Mouse (Mus musculus) kidney, postnatal 0 days (tissue): Measurements from ENCODE around the gene Cdcp2. TPM values are rescaled to one million over a fixed set of nuclear protein-coding genes. Genes with fewer than 3 reads are reported as not detected.

Experiments used
- ATAC-seq: fragments of 200-750 bp; cut with Nextera tagmentation; replicated peaks from 2 replicates; pipeline ENCODE4 v1.8.0; 2017; ENCODE audit warnings: low read depth, moderate number of reproducible peaks, moderate TSS enrichment, moderate library complexity; ENCODE audit not compliant: low FRiP score
- DNase-seq: peaks from one replicate; pipeline ENCODE4 v3.0.0-alpha.2; 2016; ENCODE audit warnings: low spot score
- H3K27ac ChIP-seq: fragments of 300-500 bp; sonication (generic); 2 replicates; pipeline ENCODE4 v1.5.1; 2014; ENCODE audit warnings: mild to moderate bottlenecking
- H3K27me3 ChIP-seq: fragments of 300-500 bp; sonication (generic); 2 replicates; pipeline ENCODE4 v1.6.1; 2014; ENCODE audit warnings: low read length, mixed read lengths; ENCODE audit not compliant: insufficient read depth
- H3K36me3 ChIP-seq: fragments of 300-500 bp; sonication (generic); 2 replicates; pipeline ENCODE4 v1.6.1; 2014; ENCODE audit warnings: low read length, mixed read lengths; ENCODE audit not compliant: insufficient read depth
- H3K4me1 ChIP-seq: fragments of 300-500 bp; sonication (generic); replicated peaks from 2 replicates; pipeline ENCODE4 v1.6.1; 2014; ENCODE audit warnings: antibody characterized with exemption, low read length, mixed read lengths; ENCODE audit not compliant: insufficient read depth
- H3K4me2 ChIP-seq: fragments of 300-500 bp; sonication (generic); 2 replicates; pipeline ENCODE4 v1.6.1; 2014; ENCODE audit warnings: mild to moderate bottlenecking, low read length, moderate library complexity, mixed read lengths
- H3K4me3 ChIP-seq: fragments of 300-500 bp; sonication (generic); replicated peaks from 2 replicates; pipeline ENCODE4 v1.5.1; 2014; ENCODE audit warnings: low read depth, low read length
- H3K9ac ChIP-seq: fragments of 300-500 bp; sonication (generic); 2 replicates; pipeline ENCODE4 v1.6.1; 2014; ENCODE audit warnings: low read depth, low read length
- H3K9me3 ChIP-seq: fragments of 300-500 bp; sonication (generic); replicated peaks from 2 replicates; pipeline ENCODE4 v1.6.1; 2016; ENCODE audit warnings: low read length, inconsistent platforms, mixed read lengths
- CTCF ChIP-seq: IDR thresholded peaks from 2 replicates; pipeline ENCODE4 v1.5.1; 2016; ENCODE audit warnings: antibody characterized with exemption, low read depth, mild to moderate bottlenecking, moderate library complexity
- WGBS: fragments of 180-500 bp; shearing (Covaris S2); extraction: QIAGEN DNeasy Blood & Tissue Kit; methylation state at CpG from one replicate; pipeline ENCODE4 v1.1.7; 2014; 5-methylcytosine and 5-hydroxymethylcytosine counted together
- polyA plus RNA-seq: library from polyadenylated mRNA; unstranded; fragments of >200 nt; fragmentation: Nextera tagmentation; extraction: Ambion mirVana; gene quantifications from 2 replicates; pipeline ENCODE4 v1.2.1, GENCODE M21; 2015

The Cdcp2 gene
- 0.09 and 0.10 TPM in 2 replicates for polyA plus RNA-seq

GRCm38 (mm10) chr4:107096841-107097373, at the start of gene Cdcp2:
Gene Cdcp2, plus strand, starts transcription at chr4:107096891.
- no peak within 1 kb of the TSS for H3K4me3 ChIP-seq
- H3K9me3 ChIP-seq: no peaks in the 10 kb centered on the region
- no peak for DNase-seq
- no peak within 1 kb of the TSS for H3K9ac ChIP-seq
- H3K27me3 ChIP-seq: no peaks in the 10 kb centered on the region
- H3K27ac ChIP-seq: no peak within 1 kb of the TSS
- ATAC-seq: no peak
- H3K36me3 ChIP-seq: no peaks in the 10 kb centered on the region
- WGBS: 74% methylated on average over 16 of the region's 16 CpGs
- TF ChIP-seq CTCF: no peak
- no peaks in the 10 kb centered on the region for H3K4me1 ChIP-seq
- no peak within 1 kb of the TSS for H3K4me2 ChIP-seq

- no peaks in the 10 kb centered on the region for H3K4me1 ChIP-seq
- no peak overlapping the region for H3K4me2 ChIP-seq
- no peaks in the 10 kb centered on the region for H3K27me3 ChIP-seq
- ATAC-seq (no peak), DNase-seq (no peak)
- H3K9me3 ChIP-seq: no peaks in the 10 kb centered on the region
- no peak overlapping the region for H3K4me3 ChIP-seq
- peaks cover 39% of the 10 kb centered on the region for H3K36me3 ChIP-seq
- no peak for TF ChIP-seq CTCF
- H3K27ac ChIP-seq: no peak overlapping the region
- H3K9ac ChIP-seq: no peak overlapping the region
- 77% methylated on average over 5 of the region's 5 CpGs for WGBS
Measured at GRCm38 (mm10) chr4:107047806-107048205, 48.9 kb upstream of the Cdcp2 start.

- H3K27me3 ChIP-seq: no peaks in the 10 kb centered on the region
- no peak for TF ChIP-seq CTCF
- DNase-seq (no peak), ATAC-seq (no peak)
- no peak overlapping the region for H3K4me3 ChIP-seq
- no peak overlapping the region for H3K9ac ChIP-seq
- WGBS: 91% methylated on average over 11 of the region's 11 CpGs
- peaks cover 35% of the 10 kb centered on the region for H3K36me3 ChIP-seq
- no peak overlapping the region for H3K27ac ChIP-seq
- no peak overlapping the region for H3K4me2 ChIP-seq
- no peaks in the 10 kb centered on the region for H3K9me3 ChIP-seq
- H3K4me1 ChIP-seq: no peaks in the 10 kb centered on the region
Measured at GRCm38 (mm10) chr4:107048568-107049162, 48.0 kb upstream of the Cdcp2 start.

GRCm38 (mm10) chr4:107051889-107052288, 44.8 kb upstream of the Cdcp2 start:
- Histone ChIP-seq H3K27ac (no peak overlapping the region), H3K36me3 (peaks cover 25% of the 10 kb centered on the region; the same call in 1 of the 2 replicates), H3K4me1 (no peaks in the 10 kb centered on the region), H3K9me3 (no peaks in the 10 kb centered on the region), H3K4me2 (no peak overlapping the region), H3K9ac (no peak overlapping the region), H3K27me3 (no peaks in the 10 kb centered on the region), H3K4me3 (no peak overlapping the region)
- WGBS: 60% methylated on average over 4 of the region's 4 CpGs
- TF ChIP-seq CTCF: no peak
- DNase-seq: no peak
- ATAC-seq: no peak

- peaks cover 24% of the 10 kb centered on the region; the same call in 1 of the 2 replicates for H3K36me3 ChIP-seq
- H3K27ac ChIP-seq: no peak overlapping the region
- WGBS: 64% methylated on average over 5 of the region's 5 CpGs
- no peak for TF ChIP-seq CTCF
- no peak overlapping the region for H3K4me3 ChIP-seq
- H3K9ac ChIP-seq: no peak overlapping the region
- H3K4me2 ChIP-seq: no peak overlapping the region
- ATAC-seq (no peak), DNase-seq (no peak)
- no peaks in the 10 kb centered on the region for H3K27me3 ChIP-seq
- H3K4me1 ChIP-seq: no peaks in the 10 kb centered on the region
- no peaks in the 10 kb centered on the region for H3K9me3 ChIP-seq
Measured at GRCm38 (mm10) chr4:107052962-107053553, 43.6 kb upstream of the Cdcp2 start.

GRCm38 (mm10) chr4:107056088-107056487, 40.6 kb upstream of the Cdcp2 start:
- Histone ChIP-seq H3K27ac (no peak overlapping the region), H3K4me3 (no peak overlapping the region), H3K27me3 (no peaks in the 10 kb centered on the region), H3K9ac (no peak overlapping the region), H3K4me2 (no peak overlapping the region), H3K4me1 (no peaks in the 10 kb centered on the region), H3K36me3 (peaks cover 44% of the 10 kb centered on the region), H3K9me3 (no peaks in the 10 kb centered on the region)
- DNase-seq (peak; percentile 21), ATAC-seq (no peak)
- 80% methylated on average over 3 of the region's 3 CpGs for WGBS
- no peak for TF ChIP-seq CTCF
